Mouse (Mus musculus) heart, postnatal 0 days (tissue): Measurements from ENCODE around the gene Sox1.

ENCODE experiments used
- CTCF ChIP-seq: IDR thresholded peaks from 2 replicates; pipeline ENCODE4 v1.5.1; 2016; ENCODE audit warnings: antibody characterized with exemption, control low read depth, low read depth
- EP300 ChIP-seq: IDR thresholded peaks from 2 replicates; pipeline ENCODE4 v1.6.1; 2016; ENCODE audit warnings: antibody characterized with exemption, low read depth

DNA sequence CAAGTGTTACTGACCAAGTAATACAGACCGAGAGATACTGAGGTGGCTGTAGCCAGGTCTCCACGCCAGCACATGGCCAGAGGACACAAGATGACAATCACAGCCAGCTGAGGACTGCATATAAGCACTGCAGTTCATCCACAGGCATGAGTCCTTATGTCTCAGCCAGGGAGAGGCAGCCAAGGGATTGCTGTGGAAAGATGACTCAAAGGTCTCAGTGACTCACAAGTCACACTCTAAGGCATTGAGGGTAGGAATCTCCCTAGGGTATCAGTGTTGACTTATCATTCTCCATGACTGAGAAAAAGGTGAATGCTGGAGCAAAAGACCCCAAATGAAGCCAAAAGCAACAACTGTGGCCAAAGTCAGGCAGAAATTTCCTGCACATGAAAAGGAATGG, 22.0 kb downstream of the Sox1 start:
- TF ChIP-seq CTCF: no peak
- TF ChIP-seq EP300: no peak
